19 mouse cellular contexts compared by ENCODE assay signal in genomic region chr16:33414191-33414590, GRCm38 (mm10). TPM values are rescaled to one million over a fixed set of nuclear protein-coding genes. Genes with fewer than 3 reads are reported as not detected.
DNase-seq lines count a peak whose midpoint lies in the region; ATAC-seq and TF ChIP-seq lines count a peak whose summit lies in the region.
"Had no signal": no experiment of that assay in that cellular context is flagged by ENCODE, and none has a peak within 500 bp of the region (broad histone marks: within the 10 kb centered on the region; RNA-seq: fewer than 3 reads in every experiment).

No protein-coding gene starts in this region.

- peak; percentile 83 for ATAC-seq in frontal cortex, adult (ENCODE audit: low TSS enrichment)
- ATAC-seq: activated CD4-positive, CD25-positive, alpha-beta regulatory T cell, adult 4 months had no signal

- TF ChIP-seq CTCF in layer of hippocampus, adult 2 months (conservative IDR thresholded peaks at IDR 0.05): no peak
- no peak for TF ChIP-seq CTCF in bone marrow macrophage, adult 2 months (IDR thresholded peaks at IDR 0.05; ENCODE audit: low read depth, low read length)
- TF ChIP-seq CTCF in kidney, adult 2 months (conservative IDR thresholded peaks at IDR 0.05; ENCODE audit: insufficient read depth, insufficient read length, low read depth, low read length): no peak

- no peak for TF ChIP-seq POLR2A in bone marrow macrophage, adult 2 months (IDR thresholded peaks at IDR 0.05; ENCODE audit: borderline replicate concordance, low read depth, low read length)
- no peak for TF ChIP-seq POLR2A in kidney, adult 2 months (IDR thresholded peaks at IDR 0.05; ENCODE audit: low read depth, low read length)

- no peak overlapping the region for H3K4me3 ChIP-seq in layer of hippocampus, adult 2 months
- no peak overlapping the region for H3K4me3 ChIP-seq in bone marrow macrophage, adult 2 months (ENCODE audit: insufficient read depth, low read length)
- no peak overlapping the region for H3K4me3 ChIP-seq in kidney, adult 2 months (ENCODE audit: insufficient read depth, low read depth, low read length)
- H3K4me3 ChIP-seq: forebrain, embryonic 10.5 days; limb, embryonic 13.5 days; lung, embryonic 15.5 days; myocyte; stomach, embryonic 15.5 days had no signal

- peak overlapping the region; percentile 69 for H3K27ac ChIP-seq in layer of hippocampus, adult 2 months
- H3K27ac ChIP-seq in bone marrow macrophage, adult 2 months (ENCODE audit: insufficient read depth, low read depth, low read length): peak overlapping the region; percentile 48
- H3K27ac ChIP-seq in kidney, adult 2 months (ENCODE audit: insufficient read depth, low read depth, low read length): no peak overlapping the region
- H3K27ac ChIP-seq: forebrain, embryonic 10.5 days; limb, embryonic 13.5 days; lung, embryonic 15.5 days; stomach, embryonic 15.5 days had no signal

- H3K27me3 ChIP-seq in kidney, adult 2 months (replicated peaks; ENCODE audit: control insufficient read depth, insufficient read depth, low read length): no peaks in the 10 kb centered on the region
- H3K27me3 ChIP-seq: limb, embryonic 13.5 days; lung, embryonic 15.5 days; stomach, embryonic 15.5 days had no signal

- WGBS in kidney, adult 2 months: 84% methylated on average over 5 of the region's 5 CpGs

- no peak for DNase-seq in frontal cortex, postnatal 10 days (ENCODE audit: low spot score in 2 of 2)
- peak in 1 of 2 experiments; percentile 42 for DNase-seq in layer of hippocampus, adult 2 months (ENCODE audit: low spot score in 2 of 2)
- DNase-seq in layer of hippocampus, postnatal 10 days (ENCODE audit: low spot score in 2 of 2): no peak
- DNase-seq in heart, postnatal 4 days: peak; percentile 21
- DNase-seq in lung, postnatal 14 days: no peak
- no peak for DNase-seq in kidney, adult 2 months
- DNase-seq: cerebellum, postnatal 10 days; gastrocnemius, postnatal 25 days; kidney, postnatal 36 days; right cerebral cortex, postnatal 4 days; thymus, postnatal 36 days had no signal

- H3K4me1 ChIP-seq in bone marrow macrophage, adult 2 months (ENCODE audit: control insufficient read depth, insufficient read depth, low read length): peaks cover 39% of the 10 kb centered on the region
- peaks cover 11% of the 10 kb centered on the region for H3K4me1 ChIP-seq in kidney, adult 2 months (ENCODE audit: control insufficient read depth, insufficient read depth, low read length)

- H3K36me3 ChIP-seq in kidney, adult 2 months (ENCODE audit: control insufficient read depth, insufficient read depth, low read length): no peaks in the 10 kb centered on the region
- H3K36me3 ChIP-seq: forebrain, embryonic 10.5 days; limb, embryonic 13.5 days; lung, embryonic 15.5 days; stomach, embryonic 15.5 days had no signal

RNA-seq across cellular contexts. Expression of gene Zfp148, which starts 33.6 kb away (rescaled TPM):
- 100 to 1,000 TPM; 161 to 166 TPM for total RNA-seq in layer of hippocampus, adult 2 months (2021)
- 10 to 100 TPM; 87.4 to 92.3 TPM for total RNA-seq in layer of hippocampus, postnatal 10 days (2021)
- 31.9 and 34.3 TPM in 2 replicates for polyA plus RNA-seq in bone marrow macrophage, adult 2 months (2012; ENCODE audit: insufficient read depth, insufficient read length, missing spikeins)
- total RNA-seq in heart, postnatal 4 days (2021): 10 to 100 TPM; 58.3 to 58.5 TPM
- polyA plus RNA-seq in kidney, adult 2 months (2012; rRNA removed): 8.7 and 9.8 TPM in 2 replicates
